Mouse (Mus musculus) kidney, postnatal 0 days (tissue): ENCODE results near the gene Borcs6. TPM values are rescaled to one million over a fixed set of nuclear protein-coding genes. Genes with fewer than 3 reads are reported as not detected.

Source experiments
- ATAC-seq: fragments of 200-750 bp; cut with Nextera tagmentation; replicated peaks from 2 replicates; pipeline ENCODE4 v1.8.0; 2017; ENCODE audit warnings: low read depth, moderate number of reproducible peaks, moderate TSS enrichment, moderate library complexity; ENCODE audit not compliant: low FRiP score
- DNase-seq: peaks from one replicate; pipeline ENCODE4 v3.0.0-alpha.2; 2016; ENCODE audit warnings: low spot score
- H3K27ac ChIP-seq: fragments of 300-500 bp; sonication (generic); 2 replicates; pipeline ENCODE4 v1.5.1; 2014; ENCODE audit warnings: mild to moderate bottlenecking
- H3K27me3 ChIP-seq: fragments of 300-500 bp; sonication (generic); 2 replicates; pipeline ENCODE4 v1.6.1; 2014; ENCODE audit warnings: low read length, mixed read lengths; ENCODE audit not compliant: insufficient read depth
- H3K36me3 ChIP-seq: fragments of 300-500 bp; sonication (generic); 2 replicates; pipeline ENCODE4 v1.6.1; 2014; ENCODE audit warnings: low read length, mixed read lengths; ENCODE audit not compliant: insufficient read depth
- H3K4me1 ChIP-seq: fragments of 300-500 bp; sonication (generic); replicated peaks from 2 replicates; pipeline ENCODE4 v1.6.1; 2014; ENCODE audit warnings: antibody characterized with exemption, low read length, mixed read lengths; ENCODE audit not compliant: insufficient read depth
- H3K4me2 ChIP-seq: fragments of 300-500 bp; sonication (generic); 2 replicates; pipeline ENCODE4 v1.6.1; 2014; ENCODE audit warnings: mild to moderate bottlenecking, low read length, moderate library complexity, mixed read lengths
- H3K4me3 ChIP-seq: fragments of 300-500 bp; sonication (generic); replicated peaks from 2 replicates; pipeline ENCODE4 v1.5.1; 2014; ENCODE audit warnings: low read depth, low read length
- H3K9ac ChIP-seq: fragments of 300-500 bp; sonication (generic); 2 replicates; pipeline ENCODE4 v1.6.1; 2014; ENCODE audit warnings: low read depth, low read length
- H3K9me3 ChIP-seq: fragments of 300-500 bp; sonication (generic); replicated peaks from 2 replicates; pipeline ENCODE4 v1.6.1; 2016; ENCODE audit warnings: low read length, inconsistent platforms, mixed read lengths
- CTCF ChIP-seq: IDR thresholded peaks from 2 replicates; pipeline ENCODE4 v1.5.1; 2016; ENCODE audit warnings: antibody characterized with exemption, low read depth, mild to moderate bottlenecking, moderate library complexity
- WGBS: fragments of 180-500 bp; shearing (Covaris S2); extraction: QIAGEN DNeasy Blood & Tissue Kit; methylation state at CpG from one replicate; pipeline ENCODE4 v1.1.7; 2014; 5-methylcytosine and 5-hydroxymethylcytosine counted together
- polyA plus RNA-seq: library from polyadenylated mRNA; unstranded; fragments of >200 nt; fragmentation: Nextera tagmentation; extraction: Ambion mirVana; gene quantifications from 2 replicates; pipeline ENCODE4 v1.2.1, GENCODE M21; 2015

Borcs6 gene
- polyA plus RNA-seq, 1 experiment from 2014 or later: 13.3 TPM

DNA sequence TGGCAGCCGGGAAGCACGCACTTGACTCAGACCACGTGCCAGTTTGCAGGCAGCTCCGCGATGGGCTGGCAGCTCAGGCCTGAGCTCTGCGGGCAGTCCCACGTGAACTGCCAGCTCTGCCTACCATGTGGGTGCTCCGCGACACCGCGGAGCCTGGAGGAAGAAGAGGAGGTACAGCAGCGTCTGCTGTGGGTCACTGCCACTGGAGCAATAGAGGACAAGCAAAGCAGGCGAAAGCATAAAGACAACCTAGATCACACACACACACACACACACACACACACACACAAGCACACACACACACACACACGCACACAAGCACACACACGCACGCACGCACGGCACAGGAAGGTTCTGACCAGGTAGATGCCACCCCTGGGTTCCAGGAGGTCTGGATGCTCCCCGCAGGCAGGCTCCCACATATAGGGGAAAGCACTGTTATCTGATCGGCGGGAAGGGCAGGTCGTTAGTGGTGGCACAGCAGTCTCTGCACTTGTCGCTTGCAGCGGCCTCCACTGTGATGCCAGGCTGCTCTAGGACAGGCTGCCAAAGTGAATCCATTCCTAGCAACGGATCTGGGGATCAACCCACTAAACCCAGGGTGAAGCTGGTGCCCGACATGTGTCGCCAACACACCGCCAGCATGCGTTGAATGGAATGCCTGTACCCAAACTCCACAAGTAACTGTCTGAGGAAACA, 6.8 kb downstream of the Borcs6 start:
- peaks cover 26% of the 10 kb centered on the region for H3K4me1 ChIP-seq
- ATAC-seq (no peak), DNase-seq (peak; percentile 19)
- no peak for TF ChIP-seq CTCF
- H3K27ac ChIP-seq: 0 out of 2 replicates have a peak overlapping the region, but pooled peaks have one; percentile 31
- WGBS: 4% methylated on average over 29 of the region's 29 CpGs
- H3K9me3 ChIP-seq: no peaks in the 10 kb centered on the region
- no peaks in the 10 kb centered on the region for H3K27me3 ChIP-seq
- H3K36me3 ChIP-seq: no peaks in the 10 kb centered on the region
- peak overlapping the region; percentile 31 for H3K4me3 ChIP-seq
- H3K9ac ChIP-seq: peak overlapping the region; percentile 44; the same call in 1 of the 2 replicates
- H3K4me2 ChIP-seq: peak overlapping the region; percentile 67

DNA sequence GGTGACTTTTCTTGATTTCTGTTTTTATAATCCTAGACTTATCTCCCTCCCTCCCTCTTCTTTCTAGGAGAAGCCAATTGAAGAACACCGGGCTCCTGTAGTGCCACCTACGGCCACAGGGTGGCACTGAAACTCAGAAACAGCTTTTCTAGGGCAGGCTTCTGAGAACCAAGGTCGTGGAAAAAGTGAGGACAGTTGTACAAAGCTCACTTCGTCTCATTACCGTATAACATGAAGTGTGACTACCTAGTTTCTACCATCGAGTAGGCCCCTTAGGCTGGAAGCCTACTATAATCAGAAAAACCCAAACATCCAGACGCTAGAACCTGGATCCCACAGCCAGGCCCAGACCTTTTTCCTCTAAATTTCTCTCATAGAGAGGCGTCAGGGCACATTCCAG, 7.4 kb downstream of the Borcs6 start:
- DNase-seq (peak; percentile 97), ATAC-seq (no peak)
- H3K27ac ChIP-seq: no peak overlapping the region; the same call in 1 of the 2 replicates
- H3K9me3 ChIP-seq: no peaks in the 10 kb centered on the region
- TF ChIP-seq CTCF: peak; percentile 88
- WGBS: 12% methylated on average over 8 of the region's 8 CpGs
- H3K9ac ChIP-seq: no peak overlapping the region
- H3K4me2 ChIP-seq: peak overlapping the region; percentile 67
- no peaks in the 10 kb centered on the region for H3K27me3 ChIP-seq
- no peaks in the 10 kb centered on the region for H3K36me3 ChIP-seq
- peak overlapping the region; percentile 31 for H3K4me3 ChIP-seq
- H3K4me1 ChIP-seq: peaks cover 25% of the 10 kb centered on the region; the same call in 1 of the 2 replicates

DNA sequence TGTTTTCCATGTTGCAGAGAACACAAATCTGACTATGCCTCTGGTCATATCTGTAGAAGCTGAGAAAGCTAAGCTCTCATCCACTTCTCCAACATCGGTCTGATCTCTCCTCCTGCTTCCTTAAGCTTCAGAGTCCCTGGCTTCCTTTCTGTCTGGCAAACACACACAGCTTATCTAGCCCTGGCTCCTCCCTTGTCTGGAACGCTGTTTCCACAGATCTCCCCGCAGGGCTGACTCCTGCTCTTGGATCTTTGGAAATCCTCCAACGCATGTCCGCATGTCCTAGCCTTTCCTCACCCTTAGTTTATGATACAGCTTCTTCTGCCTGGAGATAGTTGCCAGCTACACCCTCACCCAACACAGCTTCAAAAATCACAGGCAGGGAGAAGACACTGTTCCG, 8.1 kb downstream of the Borcs6 start:
- no peak for ATAC-seq
- 45% methylated on average over 6 of the region's 6 CpGs for WGBS

DNA sequence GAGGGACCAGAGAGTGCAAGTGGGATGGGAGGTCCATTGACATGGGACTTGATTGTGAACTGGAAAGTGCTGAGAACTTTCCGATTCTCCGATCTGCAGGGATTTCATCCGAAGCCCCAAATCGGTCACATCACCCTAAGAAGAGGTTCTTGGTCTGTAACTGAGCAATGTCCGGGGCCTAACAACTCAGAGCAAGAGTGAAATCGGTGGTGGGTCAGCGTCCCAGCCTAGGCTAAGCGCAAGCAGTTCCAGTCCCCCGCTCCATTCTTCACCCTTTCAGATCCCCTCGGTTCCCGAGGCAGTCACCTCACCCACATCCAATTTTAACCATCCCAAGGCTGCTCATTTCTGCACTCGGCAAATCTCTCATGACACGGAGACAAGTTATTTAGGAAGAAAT, 10.6 kb downstream of the Borcs6 start:
- Histone ChIP-seq H3K36me3 (no peaks in the 10 kb centered on the region), H3K4me2 (peak overlapping the region; percentile 85), H3K9me3 (no peaks in the 10 kb centered on the region), H3K27me3 (no peaks in the 10 kb centered on the region), H3K27ac (peak overlapping the region; percentile 92), H3K4me1 (peaks cover 20% of the 10 kb centered on the region; the same call in 1 of the 2 replicates), H3K4me3 (peak overlapping the region; percentile 58), H3K9ac (peak overlapping the region; percentile 77)
- under 1% methylated on average over 13 of the region's 13 CpGs for whole genome bisulfite sequencing
- TF ChIP-seq CTCF: no peak
- ATAC-seq (no peak), DNase-seq (peak; percentile 51)

More for the DNA sequence above, 8.1 kb downstream of the Borcs6 start:
- Histone ChIP-seq H3K36me3 (no peaks in the 10 kb centered on the region), H3K4me1 (peaks cover 25% of the 10 kb centered on the region; the same call in 1 of the 2 replicates), H3K9me3 (no peaks in the 10 kb centered on the region), H3K27me3 (no peaks in the 10 kb centered on the region), H3K4me3 (no peak overlapping the region), H3K27ac (no peak overlapping the region), H3K4me2 (no peak overlapping the region), H3K9ac (no peak overlapping the region)
- no peak for TF ChIP-seq CTCF
- peak; percentile 13 for DNase-seq

DNA sequence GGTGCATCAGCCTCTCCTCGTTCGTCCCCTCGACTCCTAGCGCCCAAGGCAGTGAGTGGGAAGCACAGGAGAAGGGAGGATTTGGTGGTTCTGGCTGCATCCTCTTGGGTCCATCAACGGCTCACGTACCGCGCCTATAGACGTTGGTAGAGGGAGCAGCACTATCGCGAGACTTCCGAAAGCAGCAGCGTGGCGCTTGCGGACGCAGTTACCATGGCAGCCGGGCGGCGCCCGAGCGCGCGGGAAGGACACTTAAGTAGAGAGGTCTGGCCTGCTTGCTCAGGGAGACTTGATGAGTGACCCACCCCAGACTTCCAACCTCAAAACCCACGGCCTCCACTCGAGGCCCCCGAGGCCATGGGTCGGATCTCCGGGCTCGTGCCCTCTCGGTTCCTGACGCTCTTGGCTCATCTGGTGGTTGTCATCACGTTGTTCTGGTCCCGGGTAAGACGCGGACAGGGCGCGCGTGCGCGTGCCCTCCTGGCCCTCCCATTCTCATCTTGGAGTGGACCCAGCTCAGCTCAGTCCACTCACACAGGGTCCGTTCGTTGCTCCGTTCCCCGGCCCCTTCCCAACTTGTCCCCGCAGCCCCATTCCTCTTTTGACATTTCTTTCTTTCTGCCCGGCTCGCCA, 11.2 kb downstream of the Borcs6 start, which contains the start of gene Tmem107:
Tmem107 (plus strand) TSS at position 217 of the 633 bp plus-strand sequence.
- under 1% methylated on average over 47 of the region's 47 CpGs for WGBS
- Histone ChIP-seq H3K4me1 (peaks cover 20% of the 10 kb centered on the region; the same call in 1 of the 2 replicates), H3K27me3 (no peaks in the 10 kb centered on the region), H3K9ac (peak within 1 kb of the TSS; percentile 77), H3K36me3 (no peaks in the 10 kb centered on the region), H3K4me3 (peak within 1 kb of the TSS; percentile 58), H3K27ac (peak within 1 kb of the TSS; percentile 92), H3K4me2 (peak within 1 kb of the TSS; percentile 85), H3K9me3 (no peaks in the 10 kb centered on the region)
- no peak for TF ChIP-seq CTCF
- DNase-seq (peak; percentile 98), ATAC-seq (peak; percentile 84)

DNA sequence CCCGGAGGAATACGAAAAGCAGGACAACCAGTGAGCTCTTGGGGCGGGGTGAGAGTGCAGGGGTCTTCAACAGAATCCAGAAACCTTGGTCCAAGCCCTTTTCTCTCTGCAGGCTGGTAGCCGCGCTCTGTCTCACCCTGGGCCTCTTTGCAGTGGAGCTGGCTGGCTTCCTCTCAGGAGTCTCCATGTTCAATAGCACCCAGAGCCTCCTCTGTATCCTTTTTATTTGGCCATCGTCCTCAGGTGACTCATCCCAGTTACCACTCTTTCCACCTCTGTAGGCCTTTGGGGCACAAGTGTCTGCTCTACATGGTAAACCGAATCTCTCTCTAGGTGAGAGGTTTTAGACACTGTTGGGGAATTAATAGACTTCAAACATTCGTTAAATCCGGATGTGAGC, 11.7 kb downstream of the Borcs6 start:
- Histone ChIP-seq H3K9me3 (no peaks in the 10 kb centered on the region), H3K27me3 (no peaks in the 10 kb centered on the region), H3K4me3 (peak overlapping the region; percentile 58), H3K36me3 (no peaks in the 10 kb centered on the region), H3K4me2 (peak overlapping the region; percentile 85), H3K4me1 (peaks cover 16% of the 10 kb centered on the region; the same call in 1 of the 2 replicates), H3K9ac (peak overlapping the region; percentile 77), H3K27ac (peak overlapping the region; percentile 92)
- WGBS: 22% methylated on average over 9 of the region's 9 CpGs
- DNase-seq (no peak), ATAC-seq (no peak)
- no peak for TF ChIP-seq CTCF
